Mouse (Mus musculus) MEL (cell line): ENCODE measurements around the gene Gpr180.

Source experiments
- MAFK ChIP-seq: IDR thresholded peaks from 2 replicates; pipeline ENCODE4 v1.6.1; 2011; ENCODE audit warnings: low read depth, mild to moderate bottlenecking, low read length, improper control_type of control experiment, borderline replicate concordance
- MAX ChIP-seq: IDR thresholded peaks from 2 replicates; pipeline ENCODE4 v1.6.1; 2011; ENCODE audit warnings: low read length, improper control_type of control experiment
- POLR2A ChIP-seq, 2 experiments: IDR thresholded peaks; 2 replicates each; pipeline ENCODE4 v1.6.1; 2011 to 2012; ENCODE audit warnings: low read length in 2 of 2, mild to moderate bottlenecking in 2 of 2, control low read depth in 1 of 2, improper control_type of control experiment in 1 of 2, low read depth in 1 of 2, moderate library complexity in 1 of 2; ENCODE audit not compliant: control insufficient read depth in 1 of 2, insufficient read depth in 1 of 2, poor library complexity in 1 of 2
- ZC3H11A ChIP-seq: IDR thresholded peaks from 2 replicates; pipeline ENCODE4 v1.6.1; 2012; ENCODE audit warnings: low read depth, mild to moderate bottlenecking, inconsistent platforms, low read length, improper control_type of control experiment

- TF ChIP-seq POLR2A (IDR thresholded peaks at IDR 0.05; ENCODE audit: control insufficient read depth in 1 of 2, insufficient read depth in 1 of 2, low read depth in 1 of 2, low read length in 2 of 2, poor library complexity in 1 of 2) (no peak), MAFK (no peak), MAX (no peak), ZC3H11A (no peak)
Measured at GRCm38 (mm10) chr14:118148554-118148953, 11.6 kb downstream of the Gpr180 start.
